Mouse (Mus musculus): ENCODE measurements around the gene Sys1. TPM values are rescaled to one million over a fixed set of nuclear protein-coding genes. Genes with fewer than 3 reads are reported as not detected.

The Sys1 gene
- total RNA-seq, 2 experiments from 2014 or later, result 34.7 to 35.0 TPM

DNA sequence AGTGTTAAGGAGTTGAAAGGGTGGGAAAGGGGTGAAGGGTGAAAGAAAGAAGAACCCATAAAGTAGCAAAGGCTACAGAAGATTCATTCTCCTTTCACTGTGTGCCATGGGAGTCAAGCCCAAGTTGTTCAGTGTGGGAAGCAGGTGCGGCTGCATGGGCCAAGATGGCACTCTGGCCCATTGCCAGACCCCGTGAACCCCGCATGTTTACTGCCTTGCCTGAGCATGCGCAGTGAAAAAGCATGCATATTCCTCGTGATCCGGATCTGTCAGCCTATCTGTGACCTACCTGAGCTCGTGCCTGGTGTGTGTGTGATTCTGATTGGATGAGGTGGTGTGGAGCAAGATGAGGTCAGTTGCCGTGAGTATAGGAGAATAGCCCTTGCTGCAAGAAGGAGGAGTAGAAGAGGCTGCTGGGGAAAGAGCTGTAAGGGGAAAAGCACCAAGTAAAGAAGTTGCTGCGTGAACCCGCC is 66.6 kb downstream of the Sys1 start:
- DNase-seq (ENCODE audit: low spot score in 2 of 2), result no peak

- DNase-seq (ENCODE audit: low spot score in 2 of 2), result no peak
Observed at GRCm38 (mm10) chr2:164528557-164528956, 71.8 kb downstream of the Sys1 start.

Other genes with a start within 250 kb of the Sys1 start
- 1 to 10 TPM in 1 of 2 experiments, not detected in 1; 6.0 TPM for gene Wfdc15b, start 235.3 kb upstream of the Sys1 start, total RNA-seq (2021)
- not detected for gene Svs2, start 218.5 kb upstream of the Sys1 start, total RNA-seq (2021)
- gene Svs3b, start 200.3 kb upstream of the Sys1 start, total RNA-seq (2021), result not detected
- not detected for gene Svs4, start 178.5 kb upstream of the Sys1 start, total RNA-seq (2021)
- not detected for gene Svs3a, start 167.7 kb upstream of the Sys1 start, total RNA-seq (2021)
- gene Svs6, start 140.2 kb upstream of the Sys1 start, total RNA-seq (2021), result not detected
- under 1 TPM in 1 of 2 experiments, not detected in 1; 0.71 TPM for gene Svs5, start 124.2 kb upstream of the Sys1 start, total RNA-seq (2021)
- gene Slpi, start 67.9 kb upstream of the Sys1 start, total RNA-seq (2021), result 1 to 10 TPM; 7.8 to 9.0 TPM
- 10 to 100 TPM in 1 of 2 experiments, under 1 TPM in 1; 0.14 to 14.6 TPM for gene Rbpjl, start 53.8 kb upstream of the Sys1 start, total RNA-seq (2021)
- gene Matn4, start 51.8 kb upstream of the Sys1 start, total RNA-seq (2021), result 1 to 10 TPM; 4.7 to 4.9 TPM
- gene Sdc4, start 13.1 kb upstream of the Sys1 start, total RNA-seq (2021), result 10 to 100 TPM; 75.2 to 93.9 TPM
- 1 to 10 TPM in 1 of 2 experiments, under 1 TPM in 1; 0.48 to 3.0 TPM for gene Gm20458, start 4.0 kb downstream of the Sys1 start, total RNA-seq (2021)
- gene Trp53tg5, start 16.8 kb downstream of the Sys1 start, total RNA-seq (2021), result not detected
- 10 to 100 TPM; 10.9 to 17.1 TPM for gene Dbndd2, start 29.1 kb downstream of the Sys1 start, total RNA-seq (2021)
- 100 to 1,000 TPM; 133 to 134 TPM for gene Pigt, start 40.6 kb downstream of the Sys1 start, total RNA-seq (2021)
- gene Wfdc2, start 105.4 kb downstream of the Sys1 start, total RNA-seq (2021), result 10 to 100 TPM in 1 of 2 experiments, 1 to 10 TPM in 1; 1.9 to 49.1 TPM
- gene Spint3, start 116.5 kb downstream of the Sys1 start, total RNA-seq (2021), result not detected
- 1 to 10 TPM in 1 of 2 experiments, under 1 TPM in 1; 0.48 to 1.2 TPM for gene Wfdc6a, start 128.5 kb downstream of the Sys1 start, total RNA-seq (2021)
- not detected for gene Eppin, start 136.6 kb downstream of the Sys1 start, total RNA-seq (2021)
- gene Wfdc6b, start 156.6 kb downstream of the Sys1 start, total RNA-seq (2021), result not detected
- under 1 TPM; 0.20 to 0.39 TPM for gene Wfdc8, start 156.7 kb downstream of the Sys1 start, total RNA-seq (2021)
- gene Wfdc16, start 181.8 kb downstream of the Sys1 start, total RNA-seq (2021), result not detected
- gene Wfdc10, start 199.1 kb downstream of the Sys1 start, total RNA-seq (2021), result under 1 TPM in 1 of 2 experiments, not detected in 1; 0.76 TPM
- not detected for gene Wfdc9, start 199.6 kb downstream of the Sys1 start, total RNA-seq (2021)
- gene Wfdc11, start 217.1 kb downstream of the Sys1 start, total RNA-seq (2021), result not detected
- gene Wfdc13, start 228.1 kb downstream of the Sys1 start, total RNA-seq (2021), result not detected
- gene Spint4, start 241.5 kb downstream of the Sys1 start, total RNA-seq (2021), result not detected

Data from adrenal gland, postnatal 4 days (tissue).